Mouse (Mus musculus): ENCODE measurements at regions not wholly inside any gene's neighbourhood (a gene's known extent, or its start where the extent isn't known, plus 50 kb on each side); places are given as distances from the start of the nearest gene placed in this dataset.

DNA sequence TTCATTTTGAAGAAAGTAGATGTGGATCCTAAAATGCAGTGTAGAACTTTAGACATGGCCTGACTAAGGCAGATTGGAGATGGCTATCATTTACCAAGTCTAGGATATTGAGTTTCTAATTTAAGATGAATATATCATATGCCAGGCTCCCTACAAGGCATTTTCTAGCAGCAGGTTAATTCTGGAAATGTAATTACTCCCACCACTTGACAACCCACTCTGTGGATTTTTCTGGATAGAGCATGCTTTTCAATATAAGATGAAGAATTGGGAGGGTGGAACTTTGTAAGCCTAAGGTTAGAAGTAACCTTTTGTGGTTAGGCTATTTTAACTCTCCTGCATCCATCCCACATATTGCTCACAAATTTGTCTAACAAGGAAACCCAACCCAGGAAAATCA lies 178.4 kb upstream of the Pappa start:
- DNase-seq (no peak), ATAC-seq (ENCODE audit: low FRiP score, low TSS enrichment) (no peak)
- Histone ChIP-seq H3K9me3 (ENCODE audit: control insufficient read depth, low read length) (no peaks in the 10 kb centered on the region), H3K27me3 (ENCODE audit: control insufficient read depth, insufficient read depth, low read length) (no peaks in the 10 kb centered on the region), H3K4me3 (replicated peaks; ENCODE audit: low read depth, low read length) (no peak overlapping the region), H3K4me1 (ENCODE audit: control insufficient read depth, insufficient read depth, low read length) (no peaks in the 10 kb centered on the region), H3K9ac (replicated peaks; ENCODE audit: low read length) (no peak overlapping the region), H3K36me3 (ENCODE audit: control insufficient read depth, insufficient read depth, low read length) (no peaks in the 10 kb centered on the region), H3K27ac (replicated peaks; ENCODE audit: low read depth, low read length) (no peak overlapping the region), H3K4me2 (ENCODE audit: low read length) (no peak overlapping the region)

DNA sequence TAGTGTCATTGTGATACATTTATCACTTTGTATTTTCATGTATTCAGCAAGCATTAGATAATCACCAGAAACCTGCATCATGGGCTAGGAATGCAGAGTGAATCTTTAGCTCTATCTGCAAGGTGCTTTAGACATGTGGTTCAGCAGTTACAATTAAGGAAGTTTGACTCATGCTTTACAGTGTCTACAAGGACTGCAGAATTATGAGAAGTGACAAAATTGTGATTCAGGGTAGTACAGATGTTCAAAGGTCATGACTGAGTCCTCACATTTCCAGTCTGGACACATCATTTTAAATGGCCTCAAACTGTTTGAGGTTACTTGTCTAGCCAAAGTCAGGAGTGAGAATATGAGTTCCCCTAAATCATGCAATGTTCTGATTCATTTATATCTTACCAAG lies 171.3 kb upstream of the Pappa start:
- Histone ChIP-seq H3K36me3 (ENCODE audit: control insufficient read depth, insufficient read depth, low read length) (no peaks in the 10 kb centered on the region), H3K27ac (replicated peaks; ENCODE audit: low read depth, low read length) (no peak overlapping the region), H3K27me3 (ENCODE audit: control insufficient read depth, insufficient read depth, low read length) (no peaks in the 10 kb centered on the region), H3K9me3 (ENCODE audit: control insufficient read depth, low read length) (no peaks in the 10 kb centered on the region), H3K9ac (replicated peaks; ENCODE audit: low read length) (no peak overlapping the region), H3K4me2 (ENCODE audit: low read length) (no peak overlapping the region), H3K4me3 (replicated peaks; ENCODE audit: low read depth, low read length) (no peak overlapping the region), H3K4me1 (ENCODE audit: control insufficient read depth, insufficient read depth, low read length) (no peaks in the 10 kb centered on the region)
- DNase-seq (no peak), ATAC-seq (ENCODE audit: low FRiP score, low TSS enrichment) (no peak)

DNA sequence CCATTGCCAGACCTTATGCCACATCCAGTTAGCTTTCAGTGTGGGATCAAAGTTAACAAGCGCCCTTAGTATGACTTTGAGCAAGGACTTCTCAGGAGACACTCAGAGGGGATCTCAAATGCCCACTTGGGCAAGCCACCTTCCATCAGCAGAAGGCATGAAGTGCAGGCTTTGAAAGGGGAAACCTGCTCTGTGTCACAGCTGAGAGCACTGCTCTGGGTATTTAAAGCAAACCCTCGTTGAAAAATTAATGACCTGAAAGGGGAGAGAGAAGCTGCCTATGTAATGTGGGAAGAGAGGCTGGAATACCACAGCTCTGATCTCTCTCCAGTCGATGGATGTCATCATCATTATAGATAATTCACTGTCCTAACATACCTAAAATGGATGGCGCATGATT lies 165.1 kb upstream of the Pappa start:
- H3K27me3 ChIP-seq (ENCODE audit: control insufficient read depth, insufficient read depth, low read length), result no peaks in the 10 kb centered on the region
- H3K9me3 ChIP-seq (ENCODE audit: control insufficient read depth, low read length), result no peaks in the 10 kb centered on the region
- no peak overlapping the region for H3K4me3 ChIP-seq (replicated peaks; ENCODE audit: low read depth, low read length)
- DNase-seq (no peak), ATAC-seq (ENCODE audit: low FRiP score, low TSS enrichment) (no peak)
- H3K4me1 ChIP-seq (ENCODE audit: control insufficient read depth, insufficient read depth, low read length), result no peaks in the 10 kb centered on the region
- no peaks in the 10 kb centered on the region for H3K36me3 ChIP-seq (ENCODE audit: control insufficient read depth, insufficient read depth, low read length)
- no peak overlapping the region for H3K4me2 ChIP-seq (ENCODE audit: low read length)
- WGBS, result 86% methylated on average over 4 of the region's 4 CpGs
- H3K9ac ChIP-seq (replicated peaks; ENCODE audit: low read length), result no peak overlapping the region
- no peak overlapping the region for H3K27ac ChIP-seq (replicated peaks; ENCODE audit: low read depth, low read length)

DNA sequence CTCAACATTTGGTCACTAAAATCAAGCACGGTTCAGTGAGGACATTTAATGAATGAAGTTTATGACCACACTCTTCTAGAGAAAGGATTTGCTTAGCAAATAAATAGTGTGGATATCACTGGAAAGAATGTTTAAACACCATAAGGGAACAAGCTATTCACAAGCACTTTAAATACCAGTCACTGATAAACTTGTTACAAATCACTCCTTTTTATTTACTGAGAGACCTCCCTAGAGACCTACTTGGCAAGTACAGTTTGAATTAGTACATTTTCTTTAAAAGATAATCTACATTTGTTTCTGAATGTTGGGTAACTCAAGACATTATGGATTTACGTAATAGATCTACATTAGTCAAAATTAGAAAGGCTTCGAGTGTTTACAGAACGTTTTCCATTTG lies 162.2 kb upstream of the Pappa start:
- DNase-seq, result no peak
- Histone ChIP-seq H3K27ac (replicated peaks; ENCODE audit: low read depth, low read length) (no peak overlapping the region), H3K27me3 (ENCODE audit: control insufficient read depth, insufficient read depth, low read length) (no peaks in the 10 kb centered on the region), H3K4me2 (ENCODE audit: low read length) (no peak overlapping the region), H3K36me3 (ENCODE audit: control insufficient read depth, insufficient read depth, low read length) (no peaks in the 10 kb centered on the region), H3K9ac (replicated peaks; ENCODE audit: low read length) (no peak overlapping the region), H3K4me3 (replicated peaks; ENCODE audit: low read depth, low read length) (no peak overlapping the region), H3K4me1 (ENCODE audit: control insufficient read depth, insufficient read depth, low read length) (no peaks in the 10 kb centered on the region), H3K9me3 (ENCODE audit: control insufficient read depth, low read length) (no peaks in the 10 kb centered on the region)
- WGBS, result 90% methylated on average over 4 of the region's 4 CpGs
- no peak for ATAC-seq (ENCODE audit: low FRiP score, low TSS enrichment)

Measured in midbrain, embryonic 14.5 days (tissue).